Mouse (Mus musculus) c-Kit-positive CD71-positive TER-119-negative erythroid progenitor cells, embryonic 14.5 days (primary cell): Measurements from ENCODE around the gene Mag.
"Not testable (repeated sequence)": the region's sequence is repeated elsewhere in the genome, so short reads cannot be mapped to it uniquely, and the experiment has no call there.

Experiments used
- DNase-seq: peaks from one replicate; pipeline ENCODE4 v3.0.0-alpha.2; 2013; ENCODE audit warnings: low read depth

Gene Mag

DNA sequence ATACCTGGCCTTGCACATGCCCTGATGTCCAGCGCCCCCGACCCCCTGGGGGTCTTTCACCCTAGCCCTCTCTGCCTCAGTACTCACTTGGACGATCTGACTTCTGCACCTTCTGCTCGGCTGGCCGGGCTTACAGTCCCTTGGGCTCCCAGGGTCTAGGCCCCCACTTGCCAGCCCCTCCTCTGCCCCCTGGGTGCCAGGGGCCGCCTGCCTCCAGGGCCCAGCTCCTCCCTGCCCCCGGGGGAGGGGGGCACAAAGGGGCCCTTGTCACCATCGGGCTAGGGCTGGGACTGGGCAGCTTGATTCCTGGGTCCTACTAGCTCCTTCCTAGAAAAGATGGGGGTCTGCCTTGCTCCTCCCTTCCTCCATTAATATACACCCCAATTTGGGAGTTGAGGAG is at the start of gene Mag:
Mag (minus strand) TSS at position 142 of the 400 bp plus-strand sequence.
- DNase-seq = no peak

- no peak for DNase-seq
Observed at GRCm38 (mm10) chr7:30964366-30964765, 49.7 kb upstream of the Mag start.

GRCm38 (mm10) chr7:30962862-30963261 is 48.2 kb upstream of the Mag start:
- DNase-seq = no peak

- no peak for DNase-seq
Observed at GRCm38 (mm10) chr7:30959786-30960349, 45.2 kb upstream of the Mag start.

GRCm38 (mm10) chr7:30958866-30959487 is 44.3 kb upstream of the Mag start:
- no peak for DNase-seq

GRCm38 (mm10) chr7:30958109-30958865 is 43.6 kb upstream of the Mag start:
- DNase-seq = no peak

DNA sequence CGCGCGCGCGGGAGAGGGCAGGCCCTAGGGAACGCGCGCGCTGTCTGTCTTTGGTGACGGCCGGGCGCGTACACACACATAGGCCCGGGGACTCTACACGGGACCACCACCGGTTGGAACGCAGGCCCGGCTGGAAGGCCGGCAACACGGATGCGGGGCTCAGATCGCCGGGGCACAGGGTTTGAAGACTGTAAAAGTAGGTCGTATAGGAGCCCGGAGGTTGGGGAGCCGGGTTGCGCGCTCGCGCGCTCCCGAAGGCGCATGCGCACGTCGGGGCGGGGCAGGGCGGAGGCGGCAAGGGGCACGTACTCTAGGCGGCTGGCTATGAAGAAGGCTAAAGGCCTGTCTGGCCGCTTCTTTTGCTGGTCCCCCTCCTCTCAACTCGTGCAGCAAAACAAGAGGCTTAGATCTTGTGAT is 42.7 kb upstream of the Mag start:
- peak; percentile 76 for DNase-seq

GRCm38 (mm10) chr7:30956756-30957366 is 42.2 kb upstream of the Mag start, which contains the start of gene Usf2:
Gene Usf2 (minus strand): TSS chr7:30956803.
- peak; percentile 34 for DNase-seq

DNA sequence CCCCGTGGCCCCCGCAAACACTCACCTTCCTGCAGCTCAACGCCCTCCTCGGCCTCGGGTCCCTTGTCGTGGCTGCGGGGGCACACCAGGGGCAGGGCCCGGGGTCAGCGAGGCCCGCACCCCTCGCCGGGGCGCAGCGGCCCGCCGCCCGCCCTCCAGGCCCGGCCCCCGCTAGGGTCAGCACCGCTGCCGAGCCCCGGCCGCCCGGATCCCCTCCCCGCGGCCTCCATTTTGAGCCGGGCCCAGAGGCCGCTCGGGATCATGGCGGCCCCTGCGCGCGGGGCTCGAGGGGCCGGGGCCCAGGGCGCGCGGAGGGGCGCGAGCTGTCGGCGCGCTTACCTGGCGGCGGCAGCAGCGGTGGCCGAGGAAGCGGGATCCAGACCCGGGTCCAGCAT is 41.7 kb upstream of the Mag start:
- DNase-seq = no peak

DNA sequence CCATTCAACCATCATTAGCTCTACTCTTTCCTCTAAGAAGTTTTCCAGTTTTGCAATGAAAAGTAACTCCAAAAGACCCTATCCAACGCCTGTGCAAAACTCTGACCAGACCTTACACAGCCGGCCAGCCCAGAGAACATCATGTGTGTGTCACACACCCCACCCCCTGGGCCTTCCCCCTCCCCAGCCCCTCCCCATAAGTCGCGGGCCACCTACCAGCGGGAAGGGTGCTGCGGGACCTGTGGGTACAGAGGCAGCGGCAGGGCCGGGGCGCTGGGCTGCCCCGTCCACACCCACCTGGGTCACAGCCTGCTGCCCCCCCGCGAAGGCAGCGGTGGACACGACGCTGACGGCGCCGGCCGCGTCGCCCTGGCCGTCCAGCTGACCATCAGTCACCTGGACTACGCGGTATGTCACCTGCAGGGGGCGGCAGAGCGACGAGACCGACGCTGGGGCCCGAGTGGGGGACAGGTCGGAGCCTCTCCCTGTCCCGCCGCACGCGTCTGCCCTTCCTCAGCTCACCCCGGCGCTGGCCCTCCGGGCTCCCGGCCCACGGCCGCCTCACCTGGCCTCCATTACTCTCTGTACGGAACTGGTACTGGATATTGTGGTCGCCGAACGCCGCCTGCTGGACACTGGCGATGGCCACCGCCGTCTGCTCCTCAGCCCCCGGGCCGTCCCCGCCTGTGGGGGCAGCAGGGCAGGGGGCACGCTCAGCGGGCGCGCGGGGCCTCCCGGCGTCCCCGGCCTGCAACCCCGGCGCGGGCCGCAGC is 41.1 kb upstream of the Mag start:
- peak; percentile 68 for DNase-seq

GRCm38 (mm10) chr7:30954971-30955520 is 40.4 kb upstream of the Mag start:
- no peak for DNase-seq

DNA sequence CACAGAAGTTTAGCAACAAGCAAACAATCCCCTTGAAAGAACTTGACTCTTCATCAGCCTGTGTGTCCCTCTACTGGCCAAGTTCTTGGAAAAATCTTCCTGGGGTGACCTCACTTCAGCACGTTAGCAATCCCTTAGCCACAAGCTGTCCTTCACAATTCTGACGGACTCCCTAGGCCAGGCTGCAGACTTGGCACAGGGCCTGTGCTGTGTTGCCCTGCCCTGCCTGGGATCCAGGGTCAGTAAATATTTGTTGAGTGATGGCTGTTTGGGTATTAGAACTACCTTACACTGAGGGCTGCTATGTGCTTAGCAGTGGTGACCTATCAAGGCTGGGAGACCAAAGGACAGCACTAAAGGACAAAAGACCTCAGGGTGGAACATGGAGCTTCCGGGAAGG is 39.4 kb upstream of the Mag start:
- no peak for DNase-seq

DNA sequence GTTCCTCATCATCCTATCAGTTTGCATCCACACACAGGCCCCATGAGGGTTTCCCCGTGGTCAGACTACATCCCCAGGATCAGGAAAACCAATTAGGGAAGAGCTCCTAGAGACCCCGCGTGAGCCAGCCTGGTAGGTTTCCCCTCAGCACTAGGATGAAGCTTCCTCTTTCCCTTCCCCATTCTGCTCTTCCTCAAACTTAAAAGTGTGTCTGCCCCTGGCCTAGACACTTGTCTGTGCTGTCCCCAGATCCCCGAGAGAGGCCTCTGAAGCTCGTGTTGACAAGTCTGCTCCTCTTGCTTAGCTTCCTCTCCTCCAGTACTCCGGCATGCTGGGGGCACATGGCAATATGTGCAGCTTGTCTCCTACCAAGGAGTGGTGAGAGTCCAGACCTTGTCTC is 38.8 kb upstream of the Mag start:
- no peak for DNase-seq

- DNase-seq = no peak
Observed at GRCm38 (mm10) chr7:30952441-30953265, 38.0 kb upstream of the Mag start.

DNA sequence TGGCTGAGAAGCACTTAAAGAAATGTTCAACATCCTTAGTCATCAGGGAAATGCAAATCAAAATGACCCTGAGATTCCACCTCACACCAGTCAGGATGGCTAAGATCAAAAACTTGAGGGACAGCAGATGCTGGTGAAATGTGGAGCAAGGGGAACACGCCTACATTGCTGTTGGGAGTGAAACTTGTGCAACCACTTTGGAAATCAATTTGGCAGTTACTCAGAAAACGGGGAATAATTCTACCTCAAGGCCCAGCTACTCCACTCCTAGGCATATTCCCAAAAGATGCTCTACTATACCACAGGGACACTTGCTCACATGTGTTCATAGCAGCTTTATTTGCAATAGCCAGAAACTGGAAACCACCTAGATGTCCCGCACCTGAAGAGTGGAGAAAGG is 35.2 kb upstream of the Mag start:
- not testable (repeated sequence) for DNase-seq

DNA sequence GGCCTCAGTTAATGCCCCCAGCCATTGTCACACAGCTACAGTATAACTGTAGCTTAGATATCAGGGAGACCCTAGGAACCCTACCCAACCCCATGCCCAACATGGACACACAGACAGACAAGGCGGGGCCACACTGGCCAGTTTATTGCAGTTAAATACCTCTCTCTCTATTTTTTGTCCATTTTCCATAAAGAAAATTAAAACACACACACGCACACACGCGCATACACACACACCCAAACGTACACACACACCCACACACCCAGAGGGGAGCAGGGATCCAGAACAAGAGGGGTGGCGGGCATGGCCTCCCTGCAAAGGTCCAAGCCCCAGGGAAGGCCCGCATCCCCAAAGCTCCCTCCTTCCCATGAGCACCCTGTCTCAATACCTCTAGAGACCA is 31.2 kb upstream of the Mag start:
- no peak for DNase-seq

DNA sequence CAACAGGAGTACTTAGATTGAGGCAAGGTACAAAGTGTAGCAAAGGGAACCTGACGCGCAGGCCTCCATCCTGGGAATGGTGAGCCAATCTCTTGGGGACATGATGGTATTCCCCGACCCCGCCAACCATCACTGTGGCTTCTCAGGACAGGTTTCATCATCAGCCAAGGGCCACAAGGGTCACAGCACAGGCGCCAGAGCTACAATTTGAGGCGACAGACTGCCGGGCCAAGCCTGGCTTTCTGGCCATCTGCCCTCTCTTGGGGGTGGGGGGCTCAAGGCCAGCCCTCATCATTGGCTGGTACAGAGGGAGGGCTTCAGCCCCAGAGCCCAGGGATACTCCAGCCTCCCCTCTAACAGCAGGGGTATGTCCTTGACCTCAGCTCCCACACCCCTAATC is 30.8 kb upstream of the Mag start:
- DNase-seq = not testable (repeated sequence)

DNA sequence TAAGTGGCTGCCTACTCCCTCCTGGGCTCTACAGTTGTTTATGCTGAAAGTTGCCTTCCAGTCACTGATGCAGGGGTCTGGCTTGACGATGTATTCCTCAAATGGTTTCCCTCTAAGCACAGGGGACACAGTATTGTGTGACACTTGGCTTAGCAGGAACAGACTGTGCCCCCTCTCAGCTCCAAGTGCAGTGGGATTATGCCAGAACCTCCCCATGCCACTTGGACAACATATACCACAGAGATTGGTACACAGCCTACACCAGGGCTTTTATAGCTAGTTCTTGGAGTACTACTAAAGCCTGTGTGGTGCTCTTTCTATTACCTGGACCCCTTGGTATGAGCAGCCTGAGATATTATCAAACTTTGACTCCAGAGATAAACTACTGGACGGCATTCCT is 30.0 kb upstream of the Mag start:
- not testable (repeated sequence) for DNase-seq

DNA sequence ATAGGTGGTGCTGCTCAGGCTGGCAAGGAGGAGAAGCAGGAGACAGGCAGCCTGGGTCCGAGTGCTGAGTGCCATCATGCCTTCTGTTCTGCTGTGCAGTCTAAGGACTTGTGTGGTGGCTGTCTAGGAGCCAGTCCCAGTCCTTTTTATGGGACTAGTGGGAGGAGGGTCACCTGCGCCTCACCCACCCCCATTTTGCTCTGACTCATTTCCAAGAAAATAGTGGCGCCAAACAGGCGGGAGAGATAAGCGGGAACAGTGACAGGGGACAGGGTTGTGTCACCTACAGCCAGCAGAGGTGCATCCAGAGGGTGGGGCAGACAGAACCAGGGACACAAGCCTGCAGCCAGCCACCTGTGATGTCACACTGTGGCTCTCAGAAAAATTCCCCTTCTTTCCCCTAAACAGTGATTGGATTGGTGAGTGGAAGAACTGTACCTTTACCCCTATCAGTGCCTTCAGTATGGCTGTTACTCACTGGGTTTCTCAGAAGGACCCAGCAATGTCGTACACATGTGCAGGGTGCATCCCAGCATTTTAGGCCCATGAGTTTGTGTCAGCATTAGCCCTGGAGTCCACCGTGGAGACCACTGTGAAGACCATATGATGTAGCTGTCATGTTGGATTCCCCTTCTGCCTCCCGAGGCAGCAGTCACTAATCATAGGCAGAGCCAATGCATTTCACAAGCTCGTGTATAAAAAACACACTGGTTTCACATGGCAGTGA is 29.4 kb upstream of the Mag start, which contains the start of gene Hamp:
Hamp (minus strand) TSS at position 124 of the 727 bp plus-strand sequence.
- DNase-seq = no peak

DNA sequence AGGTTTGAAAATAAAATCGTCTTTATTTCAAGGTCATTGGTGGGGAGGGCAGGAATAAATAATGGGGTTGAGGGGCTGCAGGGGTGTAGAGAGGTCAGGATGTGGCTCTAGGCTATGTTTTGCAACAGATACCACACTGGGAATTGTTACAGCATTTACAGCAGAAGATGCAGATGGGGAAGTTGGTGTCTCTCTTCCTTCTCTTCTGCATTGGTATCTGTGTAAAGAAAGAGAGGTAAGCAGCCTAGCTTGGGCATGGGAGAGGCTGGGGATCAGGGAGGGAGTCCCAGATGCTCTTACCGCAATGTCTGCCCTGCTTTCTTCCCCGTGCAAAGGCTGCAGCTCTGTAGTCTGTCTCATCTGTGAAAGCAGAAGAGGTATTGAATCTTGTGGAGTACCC is 27.7 kb upstream of the Mag start:
- DNase-seq = not testable (repeated sequence)
